In the genomic region with DNA sequence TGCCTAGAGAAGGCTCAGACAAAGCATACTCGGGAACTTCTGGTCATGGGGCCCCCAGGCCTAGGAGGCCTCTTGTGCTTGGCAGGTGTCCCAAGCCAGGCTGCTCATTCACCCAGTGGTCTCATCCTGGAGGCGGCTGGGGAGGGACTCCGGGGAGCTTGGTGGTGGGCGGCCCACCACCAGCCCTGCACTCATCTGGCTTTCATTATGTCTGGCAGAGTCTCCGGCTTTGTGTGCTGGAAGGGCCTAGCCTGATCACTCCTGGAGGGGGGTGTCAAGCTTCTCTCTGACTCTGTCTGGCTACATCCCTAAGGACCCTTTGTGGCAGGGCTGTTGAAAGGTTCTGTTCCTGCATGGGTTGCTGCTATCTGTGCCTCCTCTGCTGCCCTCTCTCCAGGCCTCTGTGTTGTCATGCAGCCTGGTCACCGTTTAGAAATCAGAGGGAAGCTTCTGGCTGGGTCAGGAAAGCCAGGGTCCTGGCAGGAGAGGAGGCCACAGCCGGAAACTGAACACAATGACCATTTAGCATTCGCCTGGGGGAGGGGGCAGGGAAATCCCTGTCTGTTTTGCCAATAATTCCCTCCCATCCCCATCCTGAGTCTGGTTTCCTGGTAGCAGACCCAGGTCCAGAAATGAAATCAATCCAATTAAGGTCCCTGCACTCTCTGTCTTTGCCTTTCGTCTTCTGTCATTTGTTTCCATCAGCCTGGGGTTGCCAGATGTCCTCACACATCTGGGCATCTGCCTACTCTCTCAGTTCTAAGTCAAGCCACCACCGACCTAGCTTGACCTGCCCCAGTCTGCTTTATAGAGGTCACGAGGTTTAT, we compare ENCODE assay signal across 8 mouse cellular contexts. TPM values are rescaled to one million over a fixed set of nuclear protein-coding genes. Genes with fewer than 3 reads are reported as not detected.
A peak's percentile ranks its signal among the peaks of the same experiment; 100 is the strongest.
DNase-seq lines count a peak whose midpoint lies in the region; ATAC-seq lines count a peak whose summit lies in the region.

No protein-coding gene starts in this region.

- H3K4me3 ChIP-seq in heart, embryonic 16.5 days (ENCODE audit: low read length) = peak overlapping the region; percentile 73
- peak overlapping the region; percentile 59 for H3K4me3 ChIP-seq in limb, embryonic 11.5 days (ENCODE audit: low read depth, low read length)
- H3K4me3 ChIP-seq in midbrain, embryonic 13.5 days (replicated peaks) = peak overlapping the region; percentile 54

- H3K27ac ChIP-seq in heart, embryonic 16.5 days (ENCODE audit: low read length) = peak overlapping the region; percentile 86
- peak overlapping the region; percentile 85 for H3K27ac ChIP-seq in limb, embryonic 11.5 days (replicated peaks; ENCODE audit: low read depth, low read length)
- H3K27ac ChIP-seq in midbrain, embryonic 13.5 days = peak overlapping the region; percentile 89

- no peaks in the 10 kb centered on the region for H3K27me3 ChIP-seq in heart, embryonic 16.5 days (ENCODE audit: control insufficient read depth, insufficient read depth, low read length)
- no peaks in the 10 kb centered on the region for H3K27me3 ChIP-seq in limb, embryonic 11.5 days (ENCODE audit: control insufficient read depth, insufficient read depth, low read length)
- H3K27me3 ChIP-seq in midbrain, embryonic 13.5 days = no peaks in the 10 kb centered on the region

- ATAC-seq in heart, embryonic 16.5 days (replicated peaks; ENCODE audit: extremely low read depth, insufficient read depth, low FRiP score) = peak; percentile 20
- ATAC-seq in limb, embryonic 11.5 days (ENCODE audit: insufficient number of reproducible peaks, low FRiP score, low TSS enrichment, low read depth) = 0 out of 2 replicates have a peak, but pooled peaks have one; percentile 18
- ATAC-seq in midbrain, embryonic 13.5 days = peak; percentile 15

- H3K4me1 ChIP-seq in heart, embryonic 16.5 days (ENCODE audit: control insufficient read depth, insufficient read depth, low read length) = peaks cover 69% of the 10 kb centered on the region
- peaks cover 63% of the 10 kb centered on the region for H3K4me1 ChIP-seq in limb, embryonic 11.5 days (ENCODE audit: control insufficient read depth, insufficient read depth, low read length)
- H3K4me1 ChIP-seq in midbrain, embryonic 13.5 days (replicated peaks) = peaks cover 100% of the 10 kb centered on the region

- H3K4me2 ChIP-seq in heart, embryonic 16.5 days (ENCODE audit: low read depth, low read length) = peak overlapping the region; percentile 77
- H3K4me2 ChIP-seq in limb, embryonic 11.5 days (ENCODE audit: low read depth, severe bottlenecking) = peak overlapping the region; percentile 83
- peak overlapping the region; percentile 75 for H3K4me2 ChIP-seq in midbrain, embryonic 13.5 days (replicated peaks)

- WGBS in heart, embryonic 16.5 days = 38% methylated on average over 11 of the region's 11 CpGs
- WGBS in limb, embryonic 11.5 days = 5% methylated on average over 11 of the region's 11 CpGs
- WGBS in midbrain, embryonic 13.5 days = 26% methylated on average over 11 of the region's 11 CpGs

- H3K9me3 ChIP-seq in heart, embryonic 16.5 days (replicated peaks; ENCODE audit: control insufficient read depth, low read length) = no peaks in the 10 kb centered on the region
- H3K9me3 ChIP-seq in limb, embryonic 11.5 days (ENCODE audit: control insufficient read depth, low read length) = no peaks in the 10 kb centered on the region
- no peaks in the 10 kb centered on the region for H3K9me3 ChIP-seq in midbrain, embryonic 13.5 days

- H3K9ac ChIP-seq in heart, embryonic 16.5 days (ENCODE audit: low read length) = peak overlapping the region; percentile 81
- peak overlapping the region; percentile 52 for H3K9ac ChIP-seq in limb, embryonic 11.5 days (ENCODE audit: low read length)
- H3K9ac ChIP-seq in midbrain, embryonic 13.5 days (replicated peaks) = peak overlapping the region; percentile 79

- DNase-seq in adrenal gland, adult (ENCODE audit: inconsistent age in 2 of 2, low spot score in 1 of 2) = peak; percentile 53 to 73
- DNase-seq in adrenal gland, adult 8-10 months = no peak
- DNase-seq in embryo, embryonic 9.5 days (ENCODE audit: extremely low spot score) = peak; percentile 55
- peak; percentile 72 for DNase-seq in limb, embryonic 11.5 days (ENCODE audit: low spot score)
- no peak for DNase-seq in frontal cortex, postnatal 14 days (ENCODE audit: low spot score in 2 of 2)
- DNase-seq in ovary, postnatal 14 days (ENCODE audit: low spot score) = no peak

- no peaks in the 10 kb centered on the region for H3K36me3 ChIP-seq in heart, embryonic 16.5 days (ENCODE audit: control insufficient read depth, insufficient read depth)
- H3K36me3 ChIP-seq in limb, embryonic 11.5 days (ENCODE audit: control insufficient read depth, insufficient read depth, low read length) = no peaks in the 10 kb centered on the region
- H3K36me3 ChIP-seq in midbrain, embryonic 13.5 days = no peaks in the 10 kb centered on the region

RNA-seq across cellular contexts. Expression of a gene that starts 21.7 kb away (rescaled TPM):
- total RNA-seq in adrenal gland, adult 8-10 months (2022) = 10 to 100 TPM; 33.3 to 51.0 (median 38.6) TPM
- 21.2 and 22.3 TPM in 2 replicates for polyA plus RNA-seq in heart, embryonic 16.5 days (2015; fragmentation: Nextera tagmentation; extraction: Ambion mirVana)
- polyA plus RNA-seq in limb, embryonic 11.5 days (2014; fragmentation: Nextera tagmentation; extraction: Ambion mirVana) = 37.3 and 43.1 TPM in 2 replicates
- polyA plus RNA-seq in midbrain, embryonic 13.5 days (2015; fragmentation: Nextera tagmentation; extraction: Ambion mirVana) = 70.8 and 82.0 TPM in 2 replicates

RNA-seq across cellular contexts. Expression of a gene that starts 28.6 kb away (rescaled TPM):
- total RNA-seq in adrenal gland, adult 8-10 months (2022) = not detected
- 0.30 TPM in 1 of 2 replicates, not detected in the other for polyA plus RNA-seq in heart, embryonic 16.5 days (2015; fragmentation: Nextera tagmentation; extraction: Ambion mirVana)
- not detected in 2 replicates for polyA plus RNA-seq in limb, embryonic 11.5 days (2014; fragmentation: Nextera tagmentation; extraction: Ambion mirVana)
- polyA plus RNA-seq in midbrain, embryonic 13.5 days (2015; fragmentation: Nextera tagmentation; extraction: Ambion mirVana) = 0.07 and 0.13 TPM in 2 replicates

RNA-seq across cellular contexts. Expression of a gene that starts 28.8 kb away (rescaled TPM):
- total RNA-seq in adrenal gland, adult 8-10 months (2022) = 1 to 10 TPM; 3.0 to 5.1 (median 4.7) TPM
- 1.3 and 1.4 TPM in 2 replicates for polyA plus RNA-seq in heart, embryonic 16.5 days (2015; fragmentation: Nextera tagmentation; extraction: Ambion mirVana)
- polyA plus RNA-seq in limb, embryonic 11.5 days (2014; fragmentation: Nextera tagmentation; extraction: Ambion mirVana) = not detected in 2 replicates
- polyA plus RNA-seq in midbrain, embryonic 13.5 days (2015; fragmentation: Nextera tagmentation; extraction: Ambion mirVana) = 1.0 and 1.5 TPM in 2 replicates

RNA-seq across cellular contexts. Expression of a gene that starts 38.0 kb away (rescaled TPM):
- total RNA-seq in adrenal gland, adult 8-10 months (2022) = 10 to 100 TPM in 1 of 4 experiments, 1 to 10 TPM in 3; 4.8 to 12.6 (median 6.7) TPM
- polyA plus RNA-seq in heart, embryonic 16.5 days (2015; fragmentation: Nextera tagmentation; extraction: Ambion mirVana) = 0.43 and 1.1 TPM in 2 replicates
- not detected in 2 replicates for polyA plus RNA-seq in limb, embryonic 11.5 days (2014; fragmentation: Nextera tagmentation; extraction: Ambion mirVana)
- 0.54 and 1.4 TPM in 2 replicates for polyA plus RNA-seq in midbrain, embryonic 13.5 days (2015; fragmentation: Nextera tagmentation; extraction: Ambion mirVana)

RNA-seq across cellular contexts. Expression of a gene that starts 48.9 kb away (rescaled TPM):
- 10 to 100 TPM; 21.4 to 26.3 (median 23.4) TPM for total RNA-seq in adrenal gland, adult 8-10 months (2022)
- 28.6 and 29.1 TPM in 2 replicates for polyA plus RNA-seq in heart, embryonic 16.5 days (2015; fragmentation: Nextera tagmentation; extraction: Ambion mirVana)
- 48.6 and 48.9 TPM in 2 replicates for polyA plus RNA-seq in limb, embryonic 11.5 days (2014; fragmentation: Nextera tagmentation; extraction: Ambion mirVana)
- polyA plus RNA-seq in midbrain, embryonic 13.5 days (2015; fragmentation: Nextera tagmentation; extraction: Ambion mirVana) = 51.0 and 51.6 TPM in 2 replicates

Comparison
In these comparisons a context has a peak if more than half of its experiments do, and no peak if none do; other contexts are left out.
1. DNase-seq: peak in adrenal gland, adult (2 of 2), embryo, embryonic 9.5 days (single experiment) and limb, embryonic 11.5 days (single experiment); none in adrenal gland, adult 8-10 months (single experiment), frontal cortex, postnatal 14 days (0 of 2) and ovary, postnatal 14 days (single experiment).
2. Peak in every context shown above with its lines, with median percentiles within 50 percentile points of each other: ATAC-seq, H3K27ac ChIP-seq, H3K4me2 ChIP-seq, H3K4me3 ChIP-seq and H3K9ac ChIP-seq.